Mouse (Mus musculus): Measurements from ENCODE around the gene Gramd4.

GRCm38 (mm10) chr15:86130657-86131056 is 73.2 kb downstream of the Gramd4 start:
- TF ChIP-seq USF1 (IDR thresholded peaks at IDR 0.05; ENCODE audit: low read depth): no peak
- no peak for TF ChIP-seq CTCF (IDR thresholded peaks at IDR 0.05; ENCODE audit: control insufficient read depth, insufficient read depth, insufficient read length)
- TF ChIP-seq CEBPB (IDR thresholded peaks at IDR 0.05; ENCODE audit: low read depth): no peak
- TF ChIP-seq MAX (IDR thresholded peaks at IDR 0.05): no peak
- no peak for TF ChIP-seq MYOG (IDR thresholded peaks at IDR 0.05; ENCODE audit: control insufficient read depth, extremely low read depth, insufficient read length)
- TF ChIP-seq MYOD1 (IDR thresholded peaks at IDR 0.05; ENCODE audit: control insufficient read depth, insufficient read length, low read depth): no peak
- no peak for TF ChIP-seq FOSL1 (IDR thresholded peaks at IDR 0.05; ENCODE audit: insufficient read depth, low read length, poor library complexity, severe bottlenecking)
